Mouse (Mus musculus) cerebellum, postnatal 36 days (tissue): Measurements from ENCODE around the gene Pabpn1l.
A peak's percentile ranks its signal among the peaks of the same experiment; 100 is the strongest.

Experiments used
- DNase-seq, 2 experiments: peaks; one replicate each; pipeline ENCODE4 v3.0.0; 2021 to 2022; ENCODE audit warnings: mixed read lengths in 2 of 2

The Pabpn1l gene

DNA sequence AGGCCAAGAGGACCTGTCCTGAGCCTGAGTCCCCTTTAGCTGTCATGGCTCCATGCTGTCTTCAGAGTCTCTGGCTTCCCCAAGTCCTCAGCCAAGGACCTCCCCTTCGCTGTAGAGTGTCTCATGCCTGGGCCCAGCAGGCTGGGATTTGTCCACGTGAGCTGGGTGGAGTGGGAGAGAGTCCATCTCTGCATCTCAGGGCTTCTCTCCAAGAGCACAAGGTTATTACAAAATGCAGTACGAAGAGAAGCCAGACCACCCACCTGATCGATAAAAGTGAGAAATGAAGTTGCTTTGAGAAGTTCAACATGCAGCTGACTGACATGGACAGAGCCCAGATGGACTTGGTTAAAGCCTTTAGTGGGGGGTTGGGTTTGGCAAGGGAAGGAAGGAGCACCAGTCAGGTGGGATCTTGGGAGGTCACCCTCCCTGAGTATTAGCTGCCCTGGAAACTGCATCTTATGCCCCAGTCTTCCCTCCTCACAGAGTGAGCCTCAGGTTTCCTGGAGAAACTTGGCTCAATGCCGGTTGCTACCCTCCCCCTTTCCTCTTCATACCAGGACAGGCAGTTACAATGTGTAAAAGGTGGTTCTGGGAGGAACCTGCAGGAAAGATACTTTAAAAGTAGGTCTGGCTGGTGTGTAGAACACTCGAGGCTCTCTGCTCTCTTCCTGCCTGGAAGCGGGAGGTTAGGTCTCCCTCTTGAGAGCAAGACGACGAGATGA, 6.2 kb downstream of the Pabpn1l start:
- DNase-seq = no peak

DNA sequence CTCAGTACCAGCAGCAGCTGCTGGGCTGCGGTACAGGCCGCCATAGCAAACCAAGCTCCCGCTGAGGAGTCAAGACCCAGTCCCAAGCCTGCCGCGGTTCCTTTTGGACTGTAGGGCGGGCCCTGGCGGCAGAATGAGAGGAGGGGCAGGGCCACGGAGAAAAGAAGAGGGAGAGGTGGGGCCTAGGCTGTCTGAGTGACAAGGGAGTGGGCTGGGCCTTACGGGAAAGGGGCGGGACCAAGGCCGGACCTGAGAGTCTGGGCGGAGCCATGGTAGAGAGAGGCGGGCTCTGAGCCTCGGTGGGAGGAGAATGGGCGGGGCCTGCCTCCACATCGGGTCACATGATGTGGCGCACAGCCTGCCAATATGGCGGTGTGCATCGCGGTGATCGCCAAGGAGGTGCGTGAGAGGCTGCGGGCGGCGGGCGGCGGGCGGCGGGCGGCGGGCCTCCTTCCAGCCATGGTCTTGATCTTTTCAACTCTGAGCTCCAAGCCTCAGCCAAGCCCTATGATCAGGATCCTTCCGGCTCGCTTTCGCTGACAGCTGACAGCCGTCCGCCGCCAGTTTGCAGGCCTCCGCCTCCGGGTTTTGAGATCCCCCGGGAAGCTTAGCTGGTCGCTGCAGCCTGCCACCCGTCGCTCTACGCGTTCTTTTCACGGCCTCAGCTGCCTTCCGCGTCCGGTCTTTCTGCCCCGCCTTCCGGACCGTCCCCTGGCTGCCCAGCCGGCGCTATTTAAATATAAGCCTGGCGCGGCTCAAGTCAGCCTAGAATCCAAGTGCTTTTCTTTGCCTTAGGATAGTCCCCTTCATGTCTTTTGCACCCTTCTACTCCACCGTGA, 11.0 kb downstream of the Pabpn1l start, which contains the start of the genes Galns and Trappc2l:
Galns (minus strand) TSS at position 169 of the 839 bp plus-strand sequence.
Trappc2l (plus strand) TSS at position 346 of the 839 bp plus-strand sequence.
- DNase-seq = peak; percentile 94 to 95

DNA sequence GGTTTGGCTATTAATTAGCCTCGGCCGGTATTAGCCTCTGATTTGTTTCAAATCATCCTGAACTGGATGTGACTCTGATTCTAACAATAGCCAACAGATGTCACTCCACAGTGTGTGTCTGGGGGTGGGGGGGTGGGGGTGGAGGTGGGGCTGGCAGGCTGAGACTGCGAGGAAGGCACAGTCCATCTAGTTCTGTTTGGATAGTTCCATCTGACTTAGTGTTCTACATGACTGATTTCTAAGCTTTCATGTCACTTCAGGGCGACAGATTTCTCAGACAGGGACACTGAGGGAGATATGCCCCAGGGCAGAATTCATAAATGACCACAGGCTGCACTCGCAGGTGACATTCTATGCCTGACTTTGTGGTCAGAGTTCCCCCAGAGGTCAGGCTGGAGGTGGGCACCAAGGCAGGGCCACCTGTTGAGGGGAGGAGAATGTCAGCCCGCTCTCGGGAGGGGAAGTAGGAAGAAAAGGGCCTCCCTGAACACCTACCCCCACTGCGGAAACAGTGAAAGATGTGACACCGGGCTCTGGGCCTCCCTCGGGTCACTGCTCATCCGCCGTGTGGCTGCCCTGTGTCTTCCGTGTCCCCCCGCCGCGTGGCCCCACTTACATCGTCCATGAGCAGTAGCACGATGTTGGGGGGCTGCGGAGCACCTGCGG, 11.8 kb downstream of the Pabpn1l start:
- no peak for DNase-seq

DNA sequence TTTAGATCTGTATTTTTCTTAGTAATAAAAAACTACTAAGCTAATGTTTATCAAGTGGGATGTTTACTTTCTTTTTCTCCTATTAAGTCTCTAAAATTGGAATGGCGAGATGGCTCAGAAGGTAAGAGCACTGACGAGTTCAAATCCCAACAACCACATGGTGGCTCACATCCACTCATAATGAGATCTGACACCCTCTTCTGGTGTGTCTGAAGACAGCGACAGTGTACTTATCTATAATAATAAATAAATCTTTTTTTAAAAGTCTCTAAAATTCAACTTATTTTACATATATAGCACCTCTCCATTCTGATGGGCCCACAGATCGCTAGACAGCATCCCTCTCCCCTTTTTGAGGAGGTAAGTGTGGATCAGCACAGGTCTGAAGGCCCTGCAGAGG, 12.3 kb downstream of the Pabpn1l start:
- no peak for DNase-seq

DNA sequence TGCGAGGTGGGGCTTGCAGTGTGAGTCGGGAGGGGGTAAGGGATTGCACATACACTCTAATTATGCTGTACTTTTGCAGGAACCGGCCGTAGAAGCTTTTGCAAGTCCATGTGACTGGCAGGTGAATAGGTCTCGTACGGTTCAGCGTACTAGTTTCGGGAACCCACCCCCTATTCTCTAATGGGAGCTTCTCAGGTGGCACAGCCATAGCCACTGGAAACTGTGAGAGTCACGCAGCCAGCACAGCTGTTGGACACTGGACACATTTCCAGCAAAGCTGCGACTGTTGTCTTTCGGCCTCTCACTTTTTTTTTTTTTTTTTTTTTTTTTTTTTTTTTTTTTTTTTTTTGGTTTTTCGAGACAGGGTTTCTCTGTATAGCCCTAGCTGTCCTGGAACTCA, 15.7 kb downstream of the Pabpn1l start:
- DNase-seq = no peak

DNA sequence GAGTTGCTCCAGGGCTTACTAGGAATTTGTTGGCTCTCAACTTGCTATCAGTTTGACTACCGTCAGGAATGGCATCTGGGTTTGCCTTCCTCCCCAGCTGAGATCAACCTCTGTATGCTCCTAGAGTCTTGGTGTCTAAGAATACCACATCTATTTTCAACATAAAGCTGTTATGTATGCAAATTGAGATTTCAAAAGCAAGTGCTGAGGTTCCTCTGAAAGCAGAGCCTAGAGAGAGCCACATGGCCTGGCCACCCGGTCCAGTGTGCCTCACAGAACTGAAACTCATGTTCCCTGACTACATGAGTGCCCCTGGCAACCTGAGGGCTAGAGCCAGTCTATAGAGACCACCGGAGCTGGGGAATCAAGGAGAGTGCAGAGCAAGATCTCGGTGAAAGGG, 17.2 kb downstream of the Pabpn1l start:
- DNase-seq = no peak

DNA sequence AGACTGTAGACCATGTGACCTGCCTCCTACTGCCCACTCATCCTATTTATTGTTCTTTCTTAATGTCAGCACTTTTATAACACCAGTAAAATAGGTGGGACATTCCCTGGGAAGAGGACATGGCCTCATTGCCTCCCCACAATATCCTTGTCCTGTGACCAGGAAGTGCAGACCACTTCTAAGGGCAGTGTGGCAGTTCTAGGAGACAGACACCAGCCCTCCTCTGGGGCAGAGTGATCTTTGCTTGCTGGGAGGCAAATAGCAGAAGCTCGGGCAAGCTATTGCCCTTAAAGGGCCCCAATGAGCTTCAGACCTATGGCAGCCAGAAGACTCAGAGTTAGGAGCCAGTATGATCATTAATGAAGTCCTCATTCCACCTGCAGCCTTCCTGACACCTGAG, 17.9 kb downstream of the Pabpn1l start:
- no peak for DNase-seq

DNA sequence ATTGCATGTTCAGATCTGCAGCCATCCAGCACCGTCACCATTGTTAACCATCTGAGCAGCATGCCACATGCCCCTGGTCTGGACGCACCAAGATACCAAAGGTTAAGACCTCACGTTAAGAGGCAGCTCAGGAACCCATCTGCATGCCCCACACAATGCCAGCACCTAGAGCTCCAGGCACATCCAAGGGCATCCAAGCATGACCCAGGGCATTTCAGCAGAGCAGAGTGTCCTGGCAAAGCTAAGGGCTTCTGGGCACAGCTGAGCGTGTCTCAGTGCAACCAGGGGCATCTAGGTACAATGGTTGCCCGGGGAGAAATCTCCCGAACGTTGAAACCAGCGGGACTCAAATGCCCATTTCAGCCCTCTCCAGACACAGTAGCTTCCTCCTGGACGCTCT, 21.9 kb downstream of the Pabpn1l start:
- no peak for DNase-seq

DNA sequence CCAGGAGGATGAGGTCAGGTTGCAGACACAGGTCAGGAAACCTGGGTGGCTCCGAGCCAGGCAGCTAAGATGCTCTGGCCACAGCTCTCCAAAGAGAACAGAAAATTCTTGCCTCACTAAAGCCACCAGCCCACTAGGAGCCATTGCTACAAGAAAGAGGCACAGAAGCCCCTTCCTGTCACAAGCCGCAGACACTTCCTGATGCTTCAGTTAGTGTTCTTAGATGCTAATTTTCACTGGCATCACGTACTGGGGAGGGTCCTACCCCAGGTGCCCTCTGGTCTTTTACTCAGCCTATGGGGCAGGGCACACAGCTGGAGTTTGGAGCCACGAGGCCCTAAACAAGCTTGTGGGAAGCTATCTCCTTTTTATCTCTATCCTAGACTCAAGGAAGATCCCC, 26.5 kb downstream of the Pabpn1l start:
- DNase-seq = no peak

DNA sequence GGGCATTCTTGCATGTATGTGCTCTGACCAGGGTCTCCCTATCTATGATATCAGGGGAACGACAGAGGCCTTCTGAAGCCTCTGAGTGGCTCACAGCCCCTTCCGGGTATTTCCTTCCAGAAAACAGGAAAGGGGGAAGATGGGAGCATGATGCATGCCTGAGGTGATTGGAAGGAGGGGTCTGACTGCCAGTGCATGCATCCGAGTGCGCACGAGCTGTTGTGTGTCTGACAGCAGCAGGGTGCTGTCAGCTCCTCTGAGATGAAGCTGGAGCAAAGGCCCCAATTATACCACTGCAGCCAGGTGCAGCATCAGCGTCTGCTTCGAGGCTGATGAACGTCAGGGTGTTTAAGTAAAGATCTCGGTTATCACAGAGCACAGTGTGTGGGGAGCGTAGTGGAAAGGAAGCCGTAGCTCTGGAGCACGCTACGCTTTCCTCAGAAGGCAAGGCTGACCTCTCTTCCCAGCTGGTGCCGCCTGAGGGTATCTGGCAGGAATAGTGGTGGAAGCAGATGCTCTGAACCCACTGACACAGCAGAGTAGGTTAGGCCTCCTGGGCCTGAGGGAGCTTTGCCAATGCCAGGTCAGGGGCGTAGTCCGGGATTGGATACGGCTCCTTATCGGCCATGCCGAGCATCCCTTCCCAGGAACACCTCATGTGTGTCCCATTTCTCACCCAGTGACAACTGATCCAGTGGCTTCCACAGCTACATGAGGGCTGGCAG, 28.6 kb downstream of the Pabpn1l start:
- DNase-seq = peak in 1 of 2 experiments; percentile 40

DNA sequence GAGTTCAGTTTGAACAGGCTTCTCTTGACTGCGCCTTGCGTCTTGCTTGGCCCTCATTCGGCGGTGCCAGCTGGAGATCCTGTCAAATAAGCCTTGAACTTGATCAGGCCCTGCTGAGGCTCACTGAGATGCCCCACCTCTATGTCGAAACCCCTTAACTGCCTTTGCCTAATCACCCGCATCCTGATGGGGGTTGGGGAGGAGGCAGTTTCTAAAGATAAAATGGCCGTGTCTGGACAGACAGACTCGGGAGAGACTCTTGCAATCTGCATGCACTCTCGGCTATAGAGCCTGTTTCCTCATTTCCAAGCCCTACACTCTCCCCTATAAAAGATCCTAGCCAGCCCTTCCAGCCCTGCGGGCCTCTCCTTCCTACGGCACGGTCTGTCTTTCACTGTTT, 29.3 kb downstream of the Pabpn1l start:
- DNase-seq = no peak

DNA sequence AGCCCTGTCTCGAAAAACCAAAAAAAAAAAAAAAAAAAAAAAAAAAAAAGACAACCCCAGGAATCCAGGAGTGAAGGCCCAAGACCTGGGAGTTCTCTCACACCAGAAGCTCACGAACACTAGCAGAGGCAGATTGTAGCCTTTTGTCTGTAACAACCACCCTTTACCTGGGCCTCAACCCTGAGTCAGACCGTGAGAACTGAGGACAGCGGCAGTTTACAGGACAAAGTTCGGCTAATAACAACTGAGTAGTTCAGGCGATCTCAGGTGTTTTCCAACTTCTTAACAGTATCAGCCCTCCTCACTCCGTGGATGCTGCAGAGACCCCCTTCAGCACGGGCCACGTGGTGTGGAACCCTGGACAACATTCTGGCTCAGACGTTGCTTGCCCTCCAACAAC, 35.8 kb downstream of the Pabpn1l start:
- no peak for DNase-seq

DNA sequence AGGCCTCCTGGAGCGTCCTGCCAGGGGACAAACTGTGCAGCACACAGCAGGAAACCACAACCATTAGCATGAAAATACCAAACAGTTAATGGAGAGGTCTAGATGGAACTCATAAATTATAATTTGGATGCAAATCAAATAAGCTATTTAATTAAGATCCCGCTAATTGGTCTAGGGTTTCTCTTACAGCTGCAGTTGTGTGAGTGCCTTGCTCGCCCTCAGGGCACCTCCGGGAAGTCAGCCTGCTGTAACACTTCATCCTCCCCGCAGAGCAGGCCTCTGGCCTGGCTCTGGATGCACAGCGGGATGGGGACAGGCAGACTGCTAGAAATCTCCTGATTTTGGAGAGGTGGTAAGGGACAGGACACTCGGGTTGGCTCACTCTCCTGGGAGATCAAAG, 36.4 kb downstream of the Pabpn1l start:
- no peak for DNase-seq

DNA sequence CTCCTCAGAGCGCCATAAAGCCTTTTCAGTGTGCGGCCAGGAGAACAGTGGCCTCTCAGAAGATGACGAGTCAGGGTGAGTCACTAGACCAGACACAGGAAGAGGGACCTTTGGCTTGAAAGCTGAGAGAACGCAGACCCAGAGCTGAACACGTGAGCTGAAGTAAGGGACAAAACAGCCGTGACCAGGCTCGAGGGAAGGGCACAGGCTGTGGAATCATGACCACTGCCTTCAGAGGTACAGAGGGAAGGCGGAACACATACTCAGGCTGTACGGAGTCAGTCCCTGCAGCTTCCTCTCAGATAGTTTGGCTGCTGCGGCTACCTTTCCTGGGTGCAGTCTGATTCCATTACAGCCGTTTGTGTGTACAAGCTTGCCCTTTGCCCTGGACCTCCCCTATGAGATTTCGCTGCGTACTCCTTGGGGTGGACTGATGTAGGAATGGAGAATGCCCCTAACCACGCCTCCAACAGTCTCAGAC, 37.1 kb downstream of the Pabpn1l start:
- DNase-seq = no peak

DNA sequence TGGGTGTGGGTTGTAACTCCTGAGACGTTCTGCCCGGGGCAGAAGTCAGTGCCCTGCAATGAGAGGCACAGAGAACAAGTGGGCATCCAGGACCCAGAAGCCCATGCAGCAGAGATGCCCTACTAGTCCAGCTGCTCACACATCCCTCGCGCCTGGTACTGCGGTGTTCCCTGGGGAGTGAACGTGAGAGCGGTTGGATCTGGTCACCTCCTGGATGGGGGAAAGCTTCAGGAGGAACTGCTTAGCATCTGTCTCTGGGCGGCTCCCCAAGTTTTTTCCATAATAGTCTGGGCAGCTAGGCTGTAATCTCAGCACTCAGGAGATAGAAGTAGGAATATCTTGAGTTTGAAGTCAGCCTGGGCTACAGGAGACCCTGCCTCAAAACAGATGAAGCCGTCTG, 37.6 kb downstream of the Pabpn1l start:
- DNase-seq = no peak

DNA sequence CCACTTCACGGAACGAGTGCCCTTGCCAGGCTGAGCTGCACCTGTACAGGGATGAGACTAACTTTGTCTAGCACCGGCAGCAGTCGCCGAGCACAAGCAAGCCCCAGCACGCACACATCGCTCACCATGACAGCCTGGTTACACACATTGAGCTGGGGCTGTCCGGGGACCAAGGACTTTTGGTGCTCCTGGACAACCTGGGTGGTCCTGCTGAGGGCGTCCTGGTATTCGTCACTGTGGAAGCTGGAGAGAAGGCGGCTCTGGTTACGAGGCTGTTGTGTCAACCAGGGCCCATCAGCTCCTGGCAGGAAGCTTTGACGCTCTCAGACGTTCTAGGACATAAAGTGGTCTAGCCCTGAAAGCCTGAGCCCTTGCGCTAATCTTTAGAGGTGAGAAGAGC, 41.6 kb downstream of the Pabpn1l start:
- DNase-seq = no peak

DNA sequence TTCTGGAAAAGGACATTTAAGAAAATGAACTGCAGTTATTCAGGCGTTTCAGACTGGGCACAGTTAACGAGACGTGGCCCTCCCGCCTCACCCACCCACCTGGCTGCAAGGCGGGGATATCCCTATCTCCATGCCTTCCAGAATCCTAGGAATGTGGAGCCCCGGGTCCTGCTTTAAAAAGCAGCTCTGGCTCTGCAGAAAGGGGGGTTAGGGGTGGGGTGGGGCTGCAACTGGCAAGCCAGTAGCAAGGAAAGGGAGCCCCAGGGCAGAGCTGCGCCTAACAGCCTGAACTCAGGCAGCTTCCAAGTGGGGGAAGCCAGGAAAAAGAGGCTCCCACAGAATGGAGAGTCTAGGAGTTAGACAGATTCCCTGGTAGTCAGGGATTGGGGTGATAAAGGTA, 43.3 kb downstream of the Pabpn1l start:
- DNase-seq = no peak

DNA sequence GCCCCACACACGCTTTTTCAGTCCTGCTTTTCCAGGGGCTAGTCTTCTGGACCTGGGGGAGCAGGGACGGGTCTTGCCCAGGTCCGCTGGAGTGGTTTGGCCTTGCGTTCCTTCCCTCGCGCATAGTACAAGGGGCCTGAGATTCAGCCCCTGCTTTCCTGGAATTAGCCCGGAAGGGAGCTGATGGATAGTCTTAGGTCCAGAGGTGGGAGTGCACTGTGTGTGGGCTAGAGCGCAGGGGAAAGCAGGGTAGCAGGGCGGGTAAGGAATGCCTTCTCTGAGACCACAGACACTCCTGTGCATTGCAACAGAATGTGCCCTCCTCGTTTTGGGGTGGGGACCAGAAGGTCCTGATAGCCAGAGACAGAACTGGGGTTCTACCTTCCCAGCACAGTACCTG, 45.4 kb downstream of the Pabpn1l start:
- DNase-seq = no peak

DNA sequence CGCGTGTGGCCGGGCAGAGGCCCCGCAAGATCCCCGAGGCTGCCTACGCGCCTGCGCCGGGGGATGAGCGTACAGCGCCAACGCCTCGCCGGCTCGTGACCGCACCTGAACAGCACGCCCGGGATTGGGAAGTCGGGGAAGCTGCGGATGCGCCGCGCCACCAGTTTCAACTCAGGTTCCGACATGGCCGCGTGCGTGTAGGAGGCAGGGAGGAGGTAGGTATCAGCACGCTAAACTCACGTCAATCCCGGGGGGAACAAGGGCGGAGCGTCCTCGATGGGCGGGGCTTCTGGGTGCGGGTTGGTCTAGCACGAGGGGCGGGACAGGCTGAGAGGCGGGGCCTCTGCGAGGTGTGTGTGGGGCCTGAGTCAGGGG, 45.9 kb downstream of the Pabpn1l start, which contains the start of gene Aprt:
Aprt (minus strand) TSS at position 262 of the 375 bp plus-strand sequence.
- DNase-seq = peak; percentile 94 to 95

DNA sequence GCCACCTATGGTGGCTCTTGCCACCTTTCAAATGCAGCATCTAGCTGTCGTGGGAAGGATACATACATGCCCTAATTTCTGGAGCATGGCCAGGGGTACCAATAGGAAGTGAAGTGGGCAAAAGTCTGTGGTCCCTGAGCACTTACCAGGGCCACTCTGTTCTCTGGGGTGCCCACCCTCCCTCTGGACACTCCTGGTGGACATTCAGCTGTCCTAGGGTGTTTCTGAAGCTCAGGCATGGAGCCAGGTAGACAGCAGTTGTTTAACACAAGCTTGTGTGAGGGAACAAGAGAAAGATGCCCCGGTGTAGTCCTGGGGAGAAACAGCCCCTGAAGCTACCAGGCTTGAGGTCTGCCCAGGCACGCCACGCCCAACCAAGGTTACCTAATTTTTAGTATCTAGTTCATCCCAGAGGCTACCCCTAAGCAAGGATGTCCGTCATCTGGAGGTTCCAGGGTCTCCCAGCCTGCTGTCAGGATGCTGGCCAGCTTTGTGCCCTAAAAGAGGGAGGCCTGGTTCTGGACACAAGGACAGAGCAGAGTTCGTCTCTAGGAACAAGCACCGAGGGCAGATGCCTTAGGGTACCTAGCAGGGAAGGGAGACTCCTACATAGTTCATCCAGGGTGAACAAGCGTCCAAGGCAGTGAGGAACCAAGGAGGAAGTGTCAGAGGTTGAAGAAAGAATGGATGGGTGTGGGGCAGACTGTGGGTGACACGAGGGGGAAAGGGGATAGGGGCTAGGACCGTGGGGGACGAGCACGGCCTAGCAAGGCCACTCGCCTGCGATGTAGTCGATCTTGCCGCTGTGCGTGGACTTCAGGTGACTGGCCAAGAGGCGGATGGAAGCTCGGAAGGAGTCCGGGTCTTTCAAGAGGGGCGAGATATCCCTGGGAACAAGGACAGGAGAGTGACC, 46.5 kb downstream of the Pabpn1l start:
- peak in 1 of 2 experiments; percentile 33 for DNase-seq

DNA sequence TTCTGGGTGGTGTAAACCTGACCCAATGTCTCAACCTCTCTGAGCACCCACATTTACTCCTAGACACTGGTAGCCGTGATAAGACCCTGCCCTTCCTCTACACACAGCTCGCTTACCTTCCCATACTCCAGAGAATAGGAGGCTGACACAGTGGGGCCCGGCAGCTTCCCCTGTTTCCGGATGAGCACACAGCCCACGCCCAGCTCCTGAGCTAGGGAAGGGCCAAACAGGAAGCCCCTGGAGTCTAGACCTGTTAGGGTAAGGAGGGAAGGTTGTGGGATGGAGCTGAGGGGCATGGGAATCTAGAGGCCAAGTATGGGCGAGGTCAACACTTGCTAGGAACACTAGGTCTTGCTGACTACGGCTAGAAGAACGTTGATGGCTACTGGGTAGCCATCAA, 47.3 kb downstream of the Pabpn1l start:
- no peak for DNase-seq
